Mouse (Mus musculus) gonadal fat pad, adult 2 months (tissue): ENCODE data around the gene Lrch2. TPM values are rescaled to one million over a fixed set of nuclear protein-coding genes. Genes with fewer than 3 reads are reported as not detected.
"Not testable (repeated sequence)": the region's sequence is repeated elsewhere in the genome, so short reads cannot be mapped to it uniquely, and the experiment has no call there.

Experiments used
- DNase-seq: peaks from one replicate; pipeline ENCODE4 v3.0.0-alpha.2; 2012; ENCODE audit warnings: low read depth
- polyA plus RNA-seq: library from polyadenylated mRNA; depleted of rRNA; stranded (reverse); fragments of >200 nt; gene quantifications from 2 replicates; pipeline ENCODE4 v1.2.3, GENCODE M21; 2012; rRNA removed

The Lrch2 gene
- 0.33 and 0.34 TPM in 2 replicates for polyA plus RNA-seq

DNA sequence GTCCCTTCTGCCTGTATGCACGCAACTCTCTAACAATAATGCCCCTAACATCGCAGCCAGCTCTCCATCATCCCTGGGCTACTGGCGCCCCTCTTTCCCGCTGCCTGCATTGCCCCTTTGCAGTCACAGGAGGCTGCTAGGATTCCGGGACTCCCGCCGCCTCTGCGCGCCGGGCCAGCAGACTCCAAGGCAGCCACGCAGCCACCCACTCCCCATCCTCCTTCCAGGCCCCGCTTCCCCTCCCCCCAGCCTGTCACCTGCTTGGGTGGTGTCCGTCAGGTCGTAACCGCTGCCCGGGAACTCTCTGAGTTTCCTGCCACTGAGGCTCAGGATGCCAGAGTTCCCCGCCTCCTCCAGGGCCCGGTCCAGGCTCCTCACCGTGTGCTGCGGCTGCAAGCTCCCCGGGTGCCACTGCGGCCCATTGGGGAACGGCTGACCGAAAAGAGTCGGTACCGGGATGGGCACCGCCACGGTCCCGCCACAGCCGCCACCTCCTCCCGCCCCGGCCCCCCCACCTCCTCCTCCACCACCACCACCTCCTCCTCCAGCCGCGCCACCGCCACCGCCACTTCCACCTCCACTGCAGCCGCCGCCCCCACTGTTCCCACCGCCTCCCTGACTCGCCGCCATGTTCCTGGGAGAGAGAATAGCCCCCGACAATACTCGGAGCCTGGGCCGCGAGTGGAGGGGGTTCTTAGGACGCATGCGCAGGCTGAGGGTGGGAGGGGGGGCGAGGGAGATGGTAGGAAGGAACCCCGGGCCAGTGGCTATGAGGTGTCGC lies at the start of gene Lrch2:
Gene Lrch2, minus strand, starts transcription at position 661 of the 781 bp plus-strand sequence.
- DNase-seq: no peak

DNA sequence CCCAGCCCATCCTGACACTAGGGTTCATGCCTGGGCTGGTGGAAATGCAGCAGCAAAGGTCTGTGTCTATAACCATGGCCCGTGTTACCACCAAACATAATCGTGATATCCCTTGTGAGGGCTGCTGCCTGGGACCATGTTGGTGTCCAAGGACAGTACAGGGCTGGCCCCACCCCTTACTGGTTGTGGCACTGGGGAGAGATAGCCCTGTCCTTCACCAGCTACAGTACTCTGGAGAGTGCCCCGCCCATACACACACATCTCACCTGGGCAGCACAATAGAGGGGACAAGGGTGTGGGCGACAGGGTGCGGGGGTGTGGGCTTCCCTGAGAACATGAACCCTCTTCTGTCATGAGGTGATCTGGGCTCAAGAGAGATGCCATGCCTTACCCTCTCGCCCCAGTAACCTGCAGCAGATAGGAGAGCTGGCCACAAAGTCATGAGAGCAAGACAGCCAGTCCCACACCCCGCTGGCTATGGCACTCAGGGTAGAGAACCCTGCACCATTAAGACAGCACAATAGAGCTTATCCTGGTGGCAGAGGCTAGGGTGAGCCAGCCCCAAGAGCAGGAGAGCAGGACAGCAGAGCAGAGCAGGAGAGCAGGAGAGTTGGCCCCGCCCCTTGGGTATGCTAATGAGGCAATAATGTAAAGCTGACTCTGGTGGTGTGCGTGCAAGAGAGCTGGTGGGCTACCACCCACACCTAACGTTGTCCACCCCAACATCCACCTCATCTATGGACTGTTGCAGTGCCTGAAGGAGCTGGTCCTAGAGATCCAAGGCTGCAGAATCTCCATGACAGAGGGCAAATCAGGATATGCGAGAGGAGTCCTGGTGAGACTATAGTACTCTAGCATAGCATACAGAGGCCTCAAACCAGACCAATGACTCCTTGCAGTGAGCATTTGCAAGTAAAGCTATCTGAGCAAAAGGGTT lies 12.7 kb downstream of the Lrch2 start:
- DNase-seq: no peak

DNA sequence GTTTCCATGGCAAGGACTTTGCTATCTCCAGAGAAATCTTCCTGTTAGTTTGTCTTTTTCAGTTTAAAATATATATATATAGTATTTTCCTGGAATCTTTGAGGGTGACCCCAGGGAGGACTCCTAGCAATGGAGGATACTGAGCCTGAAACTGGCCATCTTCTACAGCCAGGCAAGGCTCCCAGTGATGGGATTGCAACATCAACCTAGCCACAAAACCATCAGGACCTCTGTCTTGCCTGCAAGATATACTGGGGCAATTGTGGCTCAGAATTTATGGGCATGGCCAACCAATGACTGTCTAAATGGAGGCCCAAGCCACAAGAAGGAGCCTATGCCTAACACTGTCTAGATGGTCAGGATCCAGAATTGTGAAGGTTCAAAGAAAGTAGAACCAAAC lies 15.5 kb downstream of the Lrch2 start:
- DNase-seq: no peak

DNA sequence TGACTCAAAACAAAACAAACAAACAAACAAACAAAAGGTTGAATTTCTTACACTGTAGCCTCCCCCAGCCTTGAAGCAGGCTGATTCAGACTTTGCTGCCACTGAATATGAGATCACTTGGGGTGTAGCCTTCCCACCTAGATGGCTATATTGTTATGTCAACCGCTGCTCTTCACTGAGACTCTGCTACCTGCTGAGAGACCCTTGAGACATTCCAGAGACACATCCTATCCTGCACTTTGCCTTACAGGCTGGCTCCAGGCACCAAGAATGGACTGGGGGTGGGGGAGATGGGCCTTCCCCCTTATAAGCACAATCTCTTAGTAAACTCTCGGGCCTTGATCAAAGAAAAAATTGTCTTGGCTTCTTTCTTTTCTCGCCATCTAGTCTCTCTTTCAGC lies 16.8 kb downstream of the Lrch2 start:
- not testable (repeated sequence) for DNase-seq

DNA sequence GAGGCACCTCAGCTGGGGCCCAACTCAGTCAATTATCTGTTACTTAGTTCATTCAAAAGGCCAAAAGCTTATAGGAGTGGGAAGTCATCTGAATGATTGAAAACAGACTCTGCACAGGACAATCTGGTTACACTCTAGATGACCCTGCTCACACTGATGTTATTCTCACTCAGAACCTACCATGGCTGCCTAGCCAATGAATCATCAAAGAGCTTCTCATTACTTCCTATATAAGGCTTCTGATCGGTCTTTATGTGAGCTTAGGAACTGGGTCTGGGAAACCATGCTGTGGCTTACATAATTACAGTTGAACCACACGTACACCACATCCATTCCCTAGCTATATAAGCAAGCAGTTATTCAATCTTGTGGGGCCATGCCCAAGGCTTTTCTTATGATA lies 18.3 kb downstream of the Lrch2 start:
- no peak for DNase-seq

DNA sequence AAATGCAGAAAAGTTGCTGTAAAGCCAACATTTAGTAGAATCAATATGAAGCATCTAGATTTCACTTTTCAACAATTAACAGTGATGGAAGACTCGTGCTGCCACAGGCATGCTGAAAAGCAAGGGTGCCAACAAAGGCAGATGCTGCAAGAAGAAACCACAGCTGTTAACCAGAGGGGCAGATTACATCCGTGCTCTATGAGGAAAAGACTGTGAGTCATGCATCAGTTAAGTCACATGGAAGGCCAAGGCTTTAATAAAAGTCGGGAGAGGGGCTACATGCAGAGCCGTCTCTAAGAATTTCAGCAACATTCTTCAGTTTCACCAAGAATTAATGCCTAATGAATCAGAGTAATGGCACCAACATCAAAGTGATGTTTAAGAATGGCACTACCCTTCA lies 22.2 kb downstream of the Lrch2 start:
- no peak for DNase-seq

DNA sequence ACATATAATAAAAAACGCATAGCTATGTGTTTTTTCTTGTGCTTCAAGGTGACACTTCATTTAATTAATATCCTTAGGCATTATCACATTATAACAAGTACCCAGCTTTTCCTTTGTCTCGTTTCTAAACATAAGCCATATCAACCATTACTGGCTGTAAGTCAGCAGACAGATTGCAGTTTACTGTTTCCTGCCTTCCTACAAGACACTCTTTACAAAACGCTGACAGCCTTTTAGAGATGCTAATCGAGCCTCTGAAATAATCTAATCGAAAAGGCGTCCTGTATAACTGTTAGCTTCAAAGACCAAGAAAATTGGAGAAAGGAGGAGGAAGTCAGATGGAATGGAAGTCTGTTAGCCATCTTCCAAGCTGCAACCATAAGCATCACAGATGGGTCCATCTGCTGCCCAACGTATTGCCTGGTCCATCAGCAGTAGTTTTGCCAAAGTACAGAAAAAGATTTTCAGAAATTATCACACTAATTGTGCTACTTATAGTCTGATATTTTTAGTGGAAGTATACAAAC lies 26.2 kb downstream of the Lrch2 start:
- no peak for DNase-seq

DNA sequence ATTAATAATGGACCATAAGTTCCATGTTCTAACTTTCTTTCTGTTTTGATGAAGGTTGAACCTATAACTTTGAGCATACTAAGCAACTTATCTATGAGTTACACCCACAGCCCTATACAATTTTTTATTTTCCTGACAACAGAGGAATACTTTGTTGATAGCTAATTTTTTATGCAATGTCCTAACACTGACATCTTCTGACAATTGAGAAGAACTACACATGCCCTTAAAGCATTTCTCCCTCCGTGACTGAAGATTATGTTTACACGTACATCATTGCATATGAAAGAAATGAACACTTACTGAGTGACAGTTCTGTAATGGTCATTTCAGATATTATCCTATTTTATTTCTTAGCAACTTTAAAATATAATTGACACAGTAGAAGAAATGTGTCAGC lies 64.3 kb downstream of the Lrch2 start:
- no peak for DNase-seq

DNA sequence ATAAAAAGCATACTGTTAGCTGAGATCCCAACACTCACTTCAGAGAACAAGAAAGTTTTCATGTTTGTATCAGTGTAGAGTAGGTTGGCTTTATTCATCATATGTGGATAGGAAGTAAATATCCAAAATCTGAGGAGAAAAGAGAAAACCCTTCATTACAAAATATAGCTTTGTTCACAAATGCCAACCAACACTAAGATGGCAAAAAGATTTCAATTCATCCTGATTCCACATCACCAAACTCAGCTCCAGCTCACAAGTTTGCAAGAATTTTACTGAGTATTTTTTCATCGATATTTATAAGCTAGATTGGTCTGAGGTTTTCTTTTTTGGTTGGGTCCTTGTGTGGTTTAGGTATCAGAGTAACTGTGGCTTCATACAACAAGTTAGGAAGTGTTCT lies 100.3 kb downstream of the Lrch2 start, which contains the start of gene Vmn1r239-ps:
Gene Vmn1r239-ps, minus strand, starts transcription at position 101 of the 400 bp plus-strand sequence.
- not testable (repeated sequence) for DNase-seq

DNA sequence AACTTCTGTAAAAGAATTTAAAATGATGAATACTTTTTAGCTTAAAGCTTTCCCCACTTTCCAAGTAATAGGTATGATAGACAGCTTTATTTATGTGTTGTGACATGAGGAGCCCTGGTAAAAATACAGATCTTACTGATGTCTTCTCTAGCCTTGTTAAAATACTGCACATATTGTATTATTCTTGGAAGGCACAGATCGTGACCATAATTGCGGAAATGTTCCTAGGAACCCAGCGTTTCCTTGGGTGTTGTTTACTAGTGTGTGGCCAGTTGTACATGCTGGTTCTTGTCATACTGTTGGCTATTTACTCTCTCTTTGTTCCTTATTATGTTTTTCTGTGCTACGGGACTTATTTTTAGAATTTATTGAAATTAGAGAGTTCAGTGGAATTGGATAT lies 110.5 kb downstream of the Lrch2 start:
- no peak for DNase-seq

DNA sequence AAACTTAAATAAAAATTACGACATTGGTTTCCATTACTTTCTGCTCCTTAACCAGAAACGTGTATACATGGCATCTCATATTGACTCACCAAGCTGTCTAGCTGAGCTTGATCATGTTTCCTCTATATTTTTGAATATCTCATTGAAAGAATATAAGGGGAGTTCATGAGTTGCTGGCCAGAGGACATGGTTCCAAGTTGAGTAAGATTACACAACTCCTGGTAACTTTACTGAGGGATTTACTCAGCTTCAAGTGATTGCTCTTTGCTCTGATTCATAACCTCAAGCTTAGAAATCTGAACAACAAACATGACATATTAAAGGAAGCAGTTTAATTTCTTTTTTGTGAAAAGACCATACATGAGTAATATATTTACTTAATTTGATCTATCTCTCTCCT lies 118.5 kb downstream of the Lrch2 start:
- DNase-seq: no peak

DNA sequence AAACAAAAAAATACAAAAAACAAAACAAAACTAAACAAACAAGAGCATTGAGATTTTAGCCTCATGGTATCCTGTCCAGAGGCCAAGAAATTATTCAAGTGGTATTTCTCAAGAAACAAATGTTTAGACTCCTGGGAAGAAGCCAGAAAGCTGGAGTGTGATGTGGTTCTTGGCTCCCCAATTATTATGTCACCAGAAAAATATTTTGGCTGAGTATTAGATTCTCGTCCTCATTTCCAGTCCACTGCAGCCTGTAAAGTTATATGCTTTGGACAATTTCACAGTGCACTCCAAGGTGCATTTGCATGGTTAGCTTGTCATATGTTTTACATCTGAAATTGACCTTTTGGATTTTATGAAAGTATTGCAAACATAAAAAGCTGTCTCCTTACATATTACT lies 124.1 kb downstream of the Lrch2 start:
- DNase-seq: no peak

DNA sequence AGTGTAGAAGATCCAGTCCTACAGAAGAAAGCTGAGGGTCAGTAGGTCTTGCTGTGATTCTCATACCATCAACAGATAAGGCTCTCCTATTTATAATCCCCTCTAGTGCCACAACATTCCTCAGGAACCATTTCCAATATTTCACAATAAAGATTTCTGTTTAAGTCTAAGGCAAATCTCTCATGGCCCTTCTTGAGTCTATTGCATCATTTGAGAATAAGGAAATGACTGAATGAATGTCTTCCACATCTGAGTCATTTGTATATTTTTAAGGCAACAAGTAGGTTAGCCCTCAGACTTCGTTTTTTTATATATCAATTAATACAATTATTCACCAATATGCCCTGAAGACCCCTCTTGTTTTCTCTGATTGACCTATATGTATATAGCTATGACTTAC lies 124.8 kb downstream of the Lrch2 start, which contains the start of gene Il13ra2:
Gene Il13ra2, minus strand, starts transcription at position 64 of the 400 bp plus-strand sequence.
- DNase-seq: no peak

Other genes with a start within 250 kb of the Lrch2 start
- 0.92 and 1.0 TPM in 2 replicates for gene Il13ra2, start 124.9 kb downstream of the Lrch2 start, polyA plus RNA-seq
- gene Vmn1r239-ps, start 100.4 kb downstream of the Lrch2 start, polyA plus RNA-seq: not detected in 2 replicates
- not detected in 2 replicates for gene Gm15128, start 211.9 kb upstream of the Lrch2 start, polyA plus RNA-seq